ENCODE assay signal across 8 mouse cellular contexts in the genomic region with DNA sequence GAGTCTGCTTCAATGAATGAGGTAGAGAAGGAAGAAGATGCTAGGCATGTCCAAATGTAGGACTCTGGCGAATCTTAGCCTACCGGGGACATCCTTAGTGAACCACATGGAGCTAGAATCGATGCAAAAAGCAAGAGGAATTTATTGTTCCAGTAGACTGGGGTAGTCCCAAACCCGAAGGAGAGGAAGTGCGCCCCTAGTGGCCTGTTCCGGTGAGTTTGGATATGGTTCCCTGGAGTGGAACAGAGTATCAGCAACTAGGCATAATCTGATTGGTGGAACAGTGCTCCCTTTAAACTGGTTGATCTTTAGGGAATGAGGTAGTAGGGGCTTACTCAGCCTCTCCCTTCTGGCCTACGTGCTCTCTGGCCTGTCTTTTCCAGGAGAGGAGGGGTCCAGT.
DNase-seq lines count a peak whose midpoint lies in the region; ATAC-seq and TF ChIP-seq lines count a peak whose summit lies in the region.

No protein-coding gene starts in this region.

- TF ChIP-seq POLR2A in lung, adult 2 months (IDR thresholded peaks at IDR 0.05; ENCODE audit: borderline replicate concordance, extremely low read depth, low read depth, low read length) = no peak
- TF ChIP-seq POLR2A in bone marrow, adult 2 months (IDR thresholded peaks at IDR 0.05; ENCODE audit: borderline replicate concordance, control insufficient read depth, low read depth, low read length) = no peak

- 0 out of 2 replicates have a peak, but pooled peaks have one; percentile 18 for TF ChIP-seq CTCF in lung, adult 2 months (IDR thresholded peaks at IDR 0.05; ENCODE audit: insufficient read depth, low read length)
- peak; percentile 21; the same call in 1 of the 2 replicates for TF ChIP-seq CTCF in bone marrow, adult 2 months (IDR thresholded peaks at IDR 0.05; ENCODE audit: control insufficient read depth, insufficient read depth, low read length)
- TF ChIP-seq CTCF in lung, postnatal 0 days (IDR thresholded peaks at IDR 0.05) = peak; percentile 43

- no peaks in the 10 kb centered on the region for H3K27me3 ChIP-seq in forebrain, embryonic 14.5 days (replicated peaks; ENCODE audit: control insufficient read depth, insufficient read depth, low read length)
- no peaks in the 10 kb centered on the region for H3K27me3 ChIP-seq in forebrain, embryonic 15.5 days
- no peaks in the 10 kb centered on the region for H3K27me3 ChIP-seq in lung, postnatal 0 days (replicated peaks; ENCODE audit: insufficient read depth, low read length)
- H3K27me3 ChIP-seq in heart, embryonic 12.5 days (replicated peaks) = peaks cover 24% of the 10 kb centered on the region

- WGBS in forebrain, embryonic 14.5 days = 80% methylated on average over 7 of the region's 7 CpGs
- WGBS in forebrain, embryonic 15.5 days = 73% methylated on average over 7 of the region's 7 CpGs
- WGBS in lung, adult 2 months = 83% methylated on average over 7 of the region's 7 CpGs
- WGBS in bone marrow, adult 2 months = 76% methylated on average over 7 of the region's 7 CpGs
- 81% methylated on average over 7 of the region's 7 CpGs for WGBS in lung, postnatal 0 days
- WGBS in heart, embryonic 12.5 days = 68% methylated on average over 7 of the region's 7 CpGs

- no peak for TF ChIP-seq EP300 in lung, postnatal 0 days (IDR thresholded peaks at IDR 0.05)

- peak; percentile 25 for DNase-seq in forebrain, embryonic 14.5 days (ENCODE audit: low spot score)
- no peak for DNase-seq in lung, adult 2 months
- no peak for DNase-seq in lung, postnatal 14 days
- DNase-seq in lung, postnatal 0 days (ENCODE audit: low spot score) = no peak

- no peak overlapping the region for H3K4me3 ChIP-seq in forebrain, embryonic 14.5 days (ENCODE audit: low read depth, low read length)
- no peak overlapping the region for H3K4me3 ChIP-seq in forebrain, embryonic 15.5 days
- H3K4me3 ChIP-seq in lung, adult 2 months (replicated peaks; ENCODE audit: extremely low read depth, low read depth, low read length) = no peak overlapping the region
- H3K4me3 ChIP-seq in bone marrow, adult 2 months (replicated peaks; ENCODE audit: control insufficient read depth, low read depth, low read length) = no peak overlapping the region
- no peak overlapping the region for H3K4me3 ChIP-seq in lung, postnatal 0 days (ENCODE audit: low read depth, low read length)
- H3K4me3 ChIP-seq in heart, embryonic 12.5 days = no peak overlapping the region

- H3K4me2 ChIP-seq in forebrain, embryonic 14.5 days (ENCODE audit: low read length) = no peak overlapping the region
- no peak overlapping the region for H3K4me2 ChIP-seq in forebrain, embryonic 15.5 days (replicated peaks)
- no peak overlapping the region for H3K4me2 ChIP-seq in lung, postnatal 0 days (replicated peaks; ENCODE audit: low read depth, low read length)
- no peak overlapping the region for H3K4me2 ChIP-seq in heart, embryonic 12.5 days

- no peak for ATAC-seq in forebrain, embryonic 14.5 days
- no peak for ATAC-seq in forebrain, embryonic 15.5 days (replicated peaks)
- no peak for ATAC-seq in lung, postnatal 0 days
- ATAC-seq in erythroid progenitor cell, adult 5-6 weeks (replicated peaks; ENCODE audit: low FRiP score, poor library complexity, severe bottlenecking) = no peak
- no peak for ATAC-seq in heart, embryonic 12.5 days (ENCODE audit: insufficient number of reproducible peaks, low FRiP score)

- no peaks in the 10 kb centered on the region for H3K9me3 ChIP-seq in forebrain, embryonic 14.5 days (replicated peaks; ENCODE audit: control insufficient read depth, low read length)
- H3K9me3 ChIP-seq in forebrain, embryonic 15.5 days = no peaks in the 10 kb centered on the region
- no peaks in the 10 kb centered on the region for H3K9me3 ChIP-seq in lung, postnatal 0 days (ENCODE audit: low read length)
- no peaks in the 10 kb centered on the region for H3K9me3 ChIP-seq in heart, embryonic 12.5 days (replicated peaks)

- H3K27ac ChIP-seq in forebrain, embryonic 14.5 days (ENCODE audit: low read depth, low read length) = no peak overlapping the region
- H3K27ac ChIP-seq in forebrain, embryonic 15.5 days (replicated peaks) = no peak overlapping the region
- no peak overlapping the region for H3K27ac ChIP-seq in bone marrow, adult 2 months (ENCODE audit: control insufficient read depth, insufficient read depth, low read depth, low read length, poor library complexity)
- H3K27ac ChIP-seq in lung, postnatal 0 days (ENCODE audit: low read length) = no peak overlapping the region
- H3K27ac ChIP-seq in heart, embryonic 12.5 days (ENCODE audit: poor library complexity, severe bottlenecking) = no peak overlapping the region

- H3K36me3 ChIP-seq in forebrain, embryonic 14.5 days (ENCODE audit: control insufficient read depth, insufficient read depth, low read length) = no peaks in the 10 kb centered on the region
- no peaks in the 10 kb centered on the region for H3K36me3 ChIP-seq in forebrain, embryonic 15.5 days
- H3K36me3 ChIP-seq in lung, postnatal 0 days (ENCODE audit: insufficient read depth, low read length) = no peaks in the 10 kb centered on the region
- H3K36me3 ChIP-seq in heart, embryonic 12.5 days = no peaks in the 10 kb centered on the region

- no peak overlapping the region for H3K9ac ChIP-seq in forebrain, embryonic 14.5 days (ENCODE audit: low read length)
- no peak overlapping the region for H3K9ac ChIP-seq in forebrain, embryonic 15.5 days (replicated peaks)
- H3K9ac ChIP-seq in lung, postnatal 0 days (replicated peaks; ENCODE audit: low read depth) = no peak overlapping the region
- H3K9ac ChIP-seq in heart, embryonic 12.5 days = no peak overlapping the region

- H3K4me1 ChIP-seq in forebrain, embryonic 14.5 days (ENCODE audit: control insufficient read depth, insufficient read depth, low read length) = peaks cover 9% of the 10 kb centered on the region; the same call in 1 of the 2 replicates
- H3K4me1 ChIP-seq in forebrain, embryonic 15.5 days = peaks cover 15% of the 10 kb centered on the region
- H3K4me1 ChIP-seq in lung, adult 2 months (ENCODE audit: control insufficient read depth, insufficient read depth, low read length) = no peaks in the 10 kb centered on the region
- H3K4me1 ChIP-seq in bone marrow, adult 2 months (ENCODE audit: control insufficient read depth, insufficient read depth, low read length) = no peaks in the 10 kb centered on the region; the same call in 1 of the 2 replicates
- H3K4me1 ChIP-seq in lung, postnatal 0 days (ENCODE audit: insufficient read depth, low read depth, low read length) = no peaks in the 10 kb centered on the region
- peaks cover 14% of the 10 kb centered on the region for H3K4me1 ChIP-seq in heart, embryonic 12.5 days (replicated peaks)
